Mouse (Mus musculus) neural tube, embryonic 12.5 days (tissue): ENCODE measurements around the gene Sox2. TPM values are rescaled to one million over a fixed set of nuclear protein-coding genes. Genes with fewer than 3 reads are reported as not detected.

Experiments used
- ATAC-seq: fragments of 200-750 bp; cut with Nextera tagmentation; 2 replicates; pipeline ENCODE4 v1.8.0; 2017; ENCODE audit warnings: low read depth, mild to moderate bottlenecking, moderate TSS enrichment, moderate library complexity; ENCODE audit not compliant: low FRiP score
- H3K27ac ChIP-seq: fragments of 300-500 bp; sonication (generic); 2 replicates; pipeline ENCODE4 v1.5.1; 2016
- H3K27me3 ChIP-seq: fragments of 300-500 bp; sonication (generic); replicated peaks from 2 replicates; pipeline ENCODE4 v1.6.1; 2016; ENCODE audit warnings: mild to moderate bottlenecking
- H3K36me3 ChIP-seq: fragments of 300-500 bp; sonication (generic); 2 replicates; pipeline ENCODE4 v1.6.1; 2016; ENCODE audit warnings: mild to moderate bottlenecking
- H3K4me1 ChIP-seq: fragments of 300-500 bp; sonication (generic); 2 replicates; pipeline ENCODE4 v1.6.1; 2016
- H3K4me2 ChIP-seq: fragments of 300-500 bp; sonication (generic); replicated peaks from 2 replicates; pipeline ENCODE4 v1.6.1; 2016; ENCODE audit warnings: mild to moderate bottlenecking
- H3K4me3 ChIP-seq: fragments of 300-500 bp; sonication (generic); 2 replicates; pipeline ENCODE4 v1.5.1; 2016
- H3K9ac ChIP-seq: fragments of 300-500 bp; sonication (generic); 2 replicates; pipeline ENCODE4 v1.6.1; 2016; ENCODE audit warnings: mild to moderate bottlenecking
- H3K9me3 ChIP-seq: fragments of 300-500 bp; sonication (generic); 2 replicates; pipeline ENCODE4 v1.6.1; 2016; ENCODE audit warnings: mild to moderate bottlenecking
- WGBS: fragments of 180-500 bp; shearing (Covaris S2); methylation state at CpG from one replicate; pipeline ENCODE4 v1.1.7; 2016; 5-methylcytosine and 5-hydroxymethylcytosine counted together
- polyA plus RNA-seq: library from polyadenylated mRNA; unstranded; fragments of >200 nt; fragmentation: Nextera tagmentation; extraction: Ambion mirVana; gene quantifications from 2 replicates; pipeline ENCODE4 v1.2.1, GENCODE M21; 2016

Sox2 gene
- polyA plus RNA-seq, 1 experiment from 2014 or later: 48.0 TPM

DNA sequence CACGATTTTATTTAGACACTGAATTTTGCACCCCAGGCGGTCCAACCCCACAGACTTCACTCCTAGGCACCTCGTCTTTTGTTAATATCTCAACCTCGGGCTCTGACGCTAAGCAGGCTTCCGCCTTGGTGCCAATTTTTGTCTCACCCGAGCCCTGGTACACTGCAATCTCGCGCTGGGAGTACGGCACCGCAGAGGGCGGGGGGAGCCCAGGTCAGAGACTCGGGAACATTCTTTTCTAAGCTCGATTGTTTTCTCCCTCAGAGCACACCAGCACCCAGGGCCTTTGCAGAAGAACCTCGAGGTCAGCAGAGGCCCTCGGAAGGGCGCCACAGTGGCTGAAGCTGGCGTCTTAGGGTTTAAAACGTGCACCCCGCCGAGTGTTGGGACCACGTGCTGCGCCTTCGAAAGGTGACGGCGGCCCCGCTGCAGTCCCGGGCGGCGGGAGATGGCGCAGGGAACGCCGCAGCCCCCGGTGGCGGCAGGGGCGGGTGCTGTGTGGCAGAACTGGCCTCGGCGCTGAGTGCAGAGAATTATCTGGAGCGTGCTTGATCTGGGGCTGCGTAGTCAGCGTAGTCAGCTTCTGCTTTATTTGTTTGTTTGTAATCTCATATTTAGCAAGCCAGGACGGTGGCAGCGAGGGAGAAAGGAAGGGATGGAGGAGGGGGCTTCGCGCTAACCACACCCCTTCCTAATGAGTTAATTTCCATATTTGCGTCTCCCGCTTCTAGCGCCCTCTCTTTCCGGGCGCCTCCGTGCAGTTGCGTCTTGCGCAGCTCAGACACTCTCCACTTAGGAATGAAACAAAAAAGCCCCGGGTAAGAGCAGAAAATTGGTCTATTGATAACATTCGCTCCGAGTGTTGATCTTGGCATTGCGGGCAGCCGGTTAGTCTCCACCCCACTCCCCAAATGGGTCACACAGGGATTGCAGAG, 13.8 kb downstream of the Sox2 start:
- peaks cover 65% of the 10 kb centered on the region for H3K4me1 ChIP-seq
- no peaks in the 10 kb centered on the region for H3K9me3 ChIP-seq
- H3K4me2 ChIP-seq: peak overlapping the region; percentile 79
- H3K27ac ChIP-seq: peak overlapping the region; percentile 87
- peak; percentile 17; the same call in 1 of the 2 replicates for ATAC-seq
- peaks cover 16% of the 10 kb centered on the region for H3K27me3 ChIP-seq
- H3K4me3 ChIP-seq: peak overlapping the region; percentile 32
- under 1% methylated on average over 58 of the region's 58 CpGs for WGBS
- H3K36me3 ChIP-seq: no peaks in the 10 kb centered on the region
- H3K9ac ChIP-seq: peak overlapping the region; percentile 71

DNA sequence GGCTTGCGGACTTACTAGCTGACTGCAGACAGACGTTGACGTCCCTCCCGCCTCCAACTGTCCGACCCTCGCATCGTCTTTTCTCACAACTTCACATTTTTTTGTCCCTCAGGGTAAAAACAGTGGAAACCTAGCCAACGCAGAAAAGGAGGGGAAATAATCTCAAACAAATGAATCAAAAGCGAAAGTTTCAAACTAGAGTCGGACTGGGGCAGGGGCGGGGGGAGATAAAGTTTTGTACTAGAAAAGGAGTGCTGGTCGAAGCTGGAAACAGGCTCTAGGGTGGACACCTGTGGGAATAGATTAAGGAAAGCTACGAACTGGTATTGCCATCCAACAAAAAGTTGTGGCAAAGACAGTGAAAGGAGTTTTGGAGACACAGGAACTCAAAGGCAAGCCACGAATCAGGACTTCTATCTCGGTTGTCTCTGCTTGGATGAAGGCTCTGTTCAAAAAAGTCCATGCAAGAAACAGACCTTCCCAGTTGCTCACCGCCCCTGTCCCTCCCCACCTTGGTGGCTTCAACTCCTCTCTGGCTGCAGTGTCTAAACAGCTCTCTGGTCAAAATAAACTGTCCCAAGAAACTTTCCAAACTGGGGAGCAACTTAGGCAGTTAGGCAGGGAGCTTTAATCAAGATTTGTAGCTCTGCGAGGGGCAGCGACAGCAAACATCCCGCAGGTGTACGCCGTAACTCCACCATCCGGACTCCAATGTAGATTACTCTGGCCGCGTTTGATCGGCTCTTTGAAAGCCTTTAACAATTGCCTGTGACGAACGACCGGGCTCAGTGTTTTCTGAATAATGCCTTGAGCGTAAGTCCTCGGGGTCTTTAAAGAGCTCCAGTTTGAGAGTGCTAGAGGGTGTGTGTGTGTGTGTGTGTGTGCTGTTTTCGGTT, 14.7 kb downstream of the Sox2 start:
- peak overlapping the region; percentile 32 for H3K4me3 ChIP-seq
- peak overlapping the region; percentile 87 for H3K27ac ChIP-seq
- H3K4me2 ChIP-seq: peak overlapping the region; percentile 79
- peaks cover 17% of the 10 kb centered on the region for H3K27me3 ChIP-seq
- peak overlapping the region; percentile 71; the same call in 1 of the 2 replicates for H3K9ac ChIP-seq
- H3K36me3 ChIP-seq: no peaks in the 10 kb centered on the region
- no peaks in the 10 kb centered on the region for H3K9me3 ChIP-seq
- under 1% methylated on average over 31 of the region's 31 CpGs for WGBS
- peaks cover 68% of the 10 kb centered on the region for H3K4me1 ChIP-seq
- ATAC-seq: no peak; the same call in 1 of the 2 replicates

DNA sequence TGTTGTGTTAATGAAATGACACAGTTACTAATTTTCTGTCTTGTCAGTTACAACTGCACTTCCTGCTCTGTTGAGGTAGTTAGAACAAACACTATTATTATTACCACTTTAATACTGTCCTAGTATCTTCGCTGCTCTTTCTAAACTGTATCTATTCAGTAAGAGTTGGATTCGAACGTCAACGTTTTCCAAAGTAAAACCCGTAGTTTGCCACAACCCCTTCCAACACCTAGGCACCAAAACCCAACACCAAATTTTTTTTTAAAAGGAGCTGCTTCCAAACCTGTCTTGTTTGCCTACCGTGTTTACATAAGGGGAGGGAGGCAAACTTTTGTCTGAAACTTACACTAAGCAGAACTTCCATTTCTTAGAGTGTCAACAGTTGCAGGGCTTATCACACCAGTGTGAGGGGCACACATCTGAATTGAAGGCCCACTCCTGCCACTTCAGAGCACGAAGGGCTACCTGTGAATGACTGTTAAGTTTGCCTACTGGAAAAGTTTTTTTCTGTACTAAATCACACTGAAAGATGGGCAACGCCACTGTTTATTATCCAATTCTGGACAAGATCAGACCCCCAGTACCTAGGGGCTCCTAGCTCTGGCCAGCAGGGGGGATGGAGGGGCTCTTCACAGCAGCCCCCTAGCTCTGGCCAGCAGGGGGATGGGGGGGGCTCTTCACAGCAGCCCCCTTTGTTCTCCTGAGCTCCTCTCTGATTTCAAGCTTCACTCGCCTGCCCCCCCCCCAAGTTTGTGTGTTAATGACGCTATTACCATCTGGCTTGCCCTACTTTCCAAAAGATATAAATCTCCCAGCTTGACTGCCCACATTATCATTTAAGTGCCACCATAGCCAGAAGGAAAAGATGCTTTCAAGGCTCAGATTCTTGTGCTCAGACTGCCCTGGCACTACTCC, 15.8 kb downstream of the Sox2 start:
- peak; percentile 62 for ATAC-seq
- Histone ChIP-seq H3K27me3 (peaks cover 19% of the 10 kb centered on the region), H3K27ac (peak overlapping the region; percentile 51), H3K9ac (0 out of 2 replicates have a peak overlapping the region, but pooled peaks have one; percentile 18), H3K9me3 (no peaks in the 10 kb centered on the region), H3K4me1 (peaks cover 70% of the 10 kb centered on the region), H3K4me3 (peak overlapping the region; percentile 5; the same call in 1 of the 2 replicates), H3K36me3 (no peaks in the 10 kb centered on the region), H3K4me2 (peak overlapping the region; percentile 79)
- 2% methylated on average over 10 of the region's 10 CpGs for WGBS

DNA sequence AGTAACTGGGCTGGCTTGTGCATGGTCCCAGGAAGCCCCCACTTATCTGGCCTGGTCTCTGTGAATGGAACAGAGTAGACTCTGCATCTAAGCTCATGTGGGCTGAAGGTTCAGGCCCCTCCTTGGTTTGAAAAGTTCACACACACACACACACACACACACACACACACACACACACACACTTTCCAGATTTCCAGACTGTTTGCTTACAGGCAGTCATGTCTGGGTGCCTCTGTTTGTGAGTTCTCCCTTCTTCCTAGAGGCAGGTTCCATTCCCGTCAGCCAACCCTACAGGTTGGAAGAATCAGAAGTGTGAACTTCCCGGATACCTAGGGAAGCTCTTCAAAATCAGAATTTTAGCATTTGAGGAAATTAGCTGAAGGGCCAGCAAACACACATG, 17.0 kb downstream of the Sox2 start:
- Histone ChIP-seq H3K4me1 (peaks cover 69% of the 10 kb centered on the region), H3K4me3 (no peak overlapping the region), H3K4me2 (peak overlapping the region; percentile 79; the same call in 1 of the 2 replicates), H3K36me3 (no peaks in the 10 kb centered on the region), H3K27ac (0 out of 2 replicates have a peak overlapping the region, but pooled peaks have one; percentile 51), H3K9ac (no peak overlapping the region), H3K27me3 (peaks cover 19% of the 10 kb centered on the region), H3K9me3 (no peaks in the 10 kb centered on the region)
- 13% methylated on average over 2 of the region's 2 CpGs for WGBS
- 0 out of 2 replicates have a peak, but pooled peaks have one; percentile 0 for ATAC-seq

DNA sequence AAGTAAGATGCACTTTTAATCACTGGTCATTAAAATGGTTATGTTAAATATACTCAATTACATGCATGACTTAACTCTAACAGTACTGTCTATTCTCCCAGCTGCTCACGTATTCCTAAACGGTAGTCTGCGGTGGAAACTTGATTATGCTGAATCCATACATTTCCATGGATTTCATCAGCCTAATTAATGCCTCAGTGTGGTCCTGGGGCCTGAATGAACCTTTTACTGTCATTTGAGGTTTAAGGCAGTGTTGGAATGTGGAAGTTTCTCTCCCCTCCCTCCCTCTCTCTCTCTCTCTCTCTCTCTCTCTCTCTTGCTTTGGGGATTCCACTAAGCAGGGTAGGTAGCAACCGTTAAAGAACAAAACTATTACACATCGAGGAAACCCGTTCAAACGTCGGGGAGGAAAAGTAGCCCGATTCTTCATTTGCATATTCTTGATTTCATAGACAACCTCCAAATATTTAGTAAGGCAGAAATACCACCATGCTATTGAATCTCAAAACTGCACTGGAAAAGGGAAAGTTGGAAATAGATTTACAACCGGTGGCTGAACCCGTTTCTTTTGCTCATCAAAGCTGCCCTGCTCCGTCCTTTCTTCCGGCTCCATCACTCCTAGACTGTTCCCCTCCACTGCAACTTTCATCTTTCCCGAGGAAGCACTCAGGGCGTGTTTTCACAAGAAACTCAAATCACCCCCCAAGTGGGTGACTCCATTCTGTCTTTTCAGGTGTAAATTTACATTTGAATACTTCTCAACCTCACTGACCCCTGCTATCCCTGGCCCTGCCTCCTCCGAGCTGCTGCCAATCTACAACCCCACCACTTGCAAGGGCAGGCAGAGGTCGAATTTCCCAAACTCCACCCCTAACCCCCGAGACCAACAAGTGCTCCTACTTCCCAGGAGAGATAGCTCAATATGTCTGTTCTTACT, 17.9 kb downstream of the Sox2 start:
- Histone ChIP-seq H3K27ac (peak overlapping the region; percentile 20; the same call in 1 of the 2 replicates), H3K36me3 (no peaks in the 10 kb centered on the region), H3K9me3 (no peaks in the 10 kb centered on the region), H3K4me2 (peak overlapping the region; percentile 36), H3K4me1 (peaks cover 68% of the 10 kb centered on the region), H3K4me3 (no peak overlapping the region), H3K27me3 (peaks cover 19% of the 10 kb centered on the region), H3K9ac (no peak overlapping the region)
- WGBS: 3% methylated on average over 18 of the region's 18 CpGs
- ATAC-seq: 0 out of 2 replicates have a peak, but pooled peaks have one; percentile 6

DNA sequence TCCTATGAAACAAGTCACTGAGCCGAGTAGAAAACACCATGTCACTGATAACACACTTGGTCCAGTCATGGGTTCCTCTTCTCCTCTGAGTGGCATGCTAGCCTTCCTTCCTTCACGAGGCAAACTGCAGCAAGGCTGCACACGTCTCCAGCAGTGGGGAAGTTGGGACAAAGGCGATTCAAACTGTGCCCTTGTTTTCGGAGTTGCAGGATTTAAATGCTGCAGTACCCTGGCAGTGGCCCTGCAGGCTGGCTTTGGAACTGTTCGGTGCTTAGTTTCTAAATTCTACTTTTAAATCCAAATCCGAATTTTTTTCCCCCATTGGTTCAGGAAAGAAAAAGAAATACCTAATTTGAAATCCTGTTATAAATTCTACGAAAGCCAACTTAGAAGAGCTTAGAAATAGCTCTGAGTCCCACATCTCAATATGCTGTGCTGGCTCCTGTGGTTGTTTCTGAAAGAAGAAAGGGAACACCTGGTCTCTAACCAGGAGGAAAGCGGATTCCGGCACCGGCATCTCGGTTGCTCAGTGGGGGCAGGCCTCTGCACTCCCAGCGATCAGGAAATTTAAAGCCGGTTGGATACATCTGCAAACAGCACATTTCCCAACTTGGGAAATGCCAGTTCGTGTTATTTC, 20.9 kb downstream of the Sox2 start:
- H3K4me1 ChIP-seq: peaks cover 47% of the 10 kb centered on the region
- no peak overlapping the region for H3K27ac ChIP-seq
- H3K4me3 ChIP-seq: no peak overlapping the region
- no peaks in the 10 kb centered on the region for H3K9me3 ChIP-seq
- H3K36me3 ChIP-seq: no peaks in the 10 kb centered on the region
- no peak for ATAC-seq
- WGBS: 7% methylated on average over 15 of the region's 15 CpGs
- no peak overlapping the region for H3K9ac ChIP-seq
- peak overlapping the region; percentile 30; the same call in 1 of the 2 replicates for H3K4me2 ChIP-seq
- peaks cover 15% of the 10 kb centered on the region for H3K27me3 ChIP-seq

DNA sequence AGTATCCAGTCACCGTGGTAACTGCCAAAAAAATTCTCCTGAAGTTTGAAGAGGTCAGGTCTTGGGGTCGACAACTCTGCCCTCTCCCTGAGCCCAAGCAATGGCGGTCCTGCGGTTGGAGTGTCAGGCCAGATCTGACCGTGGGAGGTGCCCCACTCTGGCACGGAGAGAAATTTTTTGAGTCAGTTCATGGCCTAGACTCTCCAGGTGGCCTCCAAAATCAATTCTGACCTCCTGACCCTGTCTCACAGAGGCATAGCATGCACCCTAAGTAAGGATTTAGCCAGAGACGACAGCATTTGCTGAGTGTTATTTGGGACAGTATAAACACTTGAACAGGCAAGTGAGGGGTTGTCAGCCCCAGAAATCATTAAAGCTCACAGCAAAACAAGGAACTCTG, 28.6 kb downstream of the Sox2 start:
- no peak overlapping the region for H3K4me2 ChIP-seq
- H3K4me1 ChIP-seq: peaks cover 10% of the 10 kb centered on the region
- no peak overlapping the region for H3K9ac ChIP-seq
- no peaks in the 10 kb centered on the region for H3K27me3 ChIP-seq
- no peaks in the 10 kb centered on the region for H3K9me3 ChIP-seq
- ATAC-seq: no peak
- H3K4me3 ChIP-seq: no peak overlapping the region
- no peak overlapping the region; the same call in 1 of the 2 replicates for H3K27ac ChIP-seq
- WGBS: 7% methylated on average over 7 of the region's 7 CpGs
- H3K36me3 ChIP-seq: no peaks in the 10 kb centered on the region

DNA sequence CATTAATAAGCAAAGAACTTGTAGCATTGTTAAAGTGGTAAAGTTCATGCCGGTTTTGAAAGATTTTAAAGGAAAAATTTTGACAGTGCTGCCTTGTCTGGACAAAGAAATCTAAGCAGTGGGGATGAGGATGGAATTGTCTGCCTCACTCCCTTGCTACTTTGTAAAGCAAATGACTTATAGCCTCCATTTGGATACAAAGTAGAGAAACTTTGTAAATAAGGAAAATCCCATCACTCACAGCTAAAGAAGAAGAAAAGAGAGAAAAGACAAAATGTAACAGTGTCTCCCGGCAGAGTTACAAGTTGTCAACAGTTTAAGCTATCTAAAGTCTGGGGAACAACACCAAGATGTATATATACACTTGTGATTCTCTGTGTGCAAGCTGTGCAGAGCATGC, 29.2 kb downstream of the Sox2 start:
- H3K27me3 ChIP-seq: no peaks in the 10 kb centered on the region
- H3K4me2 ChIP-seq: no peak overlapping the region
- H3K4me3 ChIP-seq: no peak overlapping the region
- no peak for ATAC-seq
- no peaks in the 10 kb centered on the region for H3K9me3 ChIP-seq
- H3K27ac ChIP-seq: no peak overlapping the region
- no peaks in the 10 kb centered on the region for H3K36me3 ChIP-seq
- H3K9ac ChIP-seq: no peak overlapping the region
- peaks cover 10% of the 10 kb centered on the region for H3K4me1 ChIP-seq
- 26% methylated on average over 2 of the region's 2 CpGs for WGBS

DNA sequence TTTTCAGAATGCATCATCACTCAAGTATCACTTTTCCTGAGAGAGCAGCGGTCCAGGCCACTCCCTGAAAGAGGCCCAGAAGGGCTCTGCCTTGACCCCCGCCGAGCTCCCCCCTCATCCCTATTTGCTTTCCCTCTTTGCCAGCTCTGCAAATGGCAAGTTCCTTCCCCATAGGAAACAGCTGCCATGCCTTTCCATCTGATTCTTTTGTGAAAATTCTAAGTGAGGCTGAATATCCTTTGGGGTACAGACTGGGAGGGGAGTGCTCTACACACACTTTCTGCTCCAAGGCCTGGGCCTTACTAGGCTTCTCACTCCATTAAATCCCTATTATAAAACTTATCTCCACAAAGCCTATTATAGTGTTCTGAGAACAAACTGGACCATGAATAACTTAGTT, 29.7 kb downstream of the Sox2 start:
- no peak overlapping the region for H3K27ac ChIP-seq
- ATAC-seq: peak; percentile 55; the same call in 1 of the 2 replicates
- peaks cover 10% of the 10 kb centered on the region for H3K4me1 ChIP-seq
- no peaks in the 10 kb centered on the region for H3K27me3 ChIP-seq
- H3K4me2 ChIP-seq: no peak overlapping the region
- no peak overlapping the region for H3K4me3 ChIP-seq
- no peaks in the 10 kb centered on the region for H3K9me3 ChIP-seq
- no peaks in the 10 kb centered on the region for H3K36me3 ChIP-seq
- no peak overlapping the region for H3K9ac ChIP-seq
- 10% methylated on average over 3 of the region's 3 CpGs for WGBS

DNA sequence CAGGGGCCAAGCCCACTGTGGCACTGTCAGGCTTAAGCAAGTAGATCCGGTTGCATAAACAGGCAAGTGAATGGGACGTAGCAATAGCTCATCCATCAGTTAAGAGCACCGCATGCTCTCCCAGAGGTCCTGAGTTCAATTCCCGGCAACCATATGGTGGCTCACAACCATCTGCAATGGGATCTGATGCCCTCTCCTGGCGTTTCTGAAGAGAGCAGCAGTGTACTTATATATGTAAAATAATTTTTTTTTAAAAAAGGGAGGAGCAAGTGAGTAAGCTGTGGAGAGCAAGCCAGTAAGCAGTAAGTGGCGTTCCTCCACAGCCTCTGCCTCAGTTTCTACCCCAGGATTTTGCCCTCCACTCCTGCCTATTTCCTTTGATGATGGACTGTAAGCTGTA, 37.9 kb downstream of the Sox2 start:
- H3K4me2 ChIP-seq: no peak overlapping the region
- no peaks in the 10 kb centered on the region for H3K9me3 ChIP-seq
- 86% methylated on average over 6 of the region's 6 CpGs for WGBS
- no peak overlapping the region for H3K4me3 ChIP-seq
- no peaks in the 10 kb centered on the region for H3K36me3 ChIP-seq
- no peaks in the 10 kb centered on the region for H3K27me3 ChIP-seq
- ATAC-seq: no peak
- no peak overlapping the region for H3K9ac ChIP-seq
- no peak overlapping the region for H3K27ac ChIP-seq
- peaks cover 14% of the 10 kb centered on the region for H3K4me1 ChIP-seq
